Mouse (Mus musculus) forebrain, embryonic 15.5 days (tissue): ENCODE data around the gene Fam20b. TPM values are rescaled to one million over a fixed set of nuclear protein-coding genes. Genes with fewer than 3 reads are reported as not detected.
A peak's percentile ranks its signal among the peaks of the same experiment; 100 is the strongest.

ENCODE experiments used
- ATAC-seq: fragments of 200-750 bp; cut with Nextera tagmentation; replicated peaks from 2 replicates; pipeline ENCODE4 v1.8.0; 2017; ENCODE audit warnings: mild to moderate bottlenecking, moderate TSS enrichment, moderate library complexity
- H3K27ac ChIP-seq: fragments of 300-500 bp; sonication (generic); replicated peaks from 2 replicates; pipeline ENCODE4 v1.5.1; 2015; ENCODE audit warnings: mild to moderate bottlenecking, inconsistent platforms
- H3K27me3 ChIP-seq: fragments of 300-500 bp; sonication (generic); 2 replicates; pipeline ENCODE4 v1.6.1; 2015; ENCODE audit warnings: inconsistent platforms
- H3K36me3 ChIP-seq: fragments of 300-500 bp; sonication (generic); 2 replicates; pipeline ENCODE4 v1.6.1; 2015; ENCODE audit warnings: mild to moderate bottlenecking, inconsistent platforms
- H3K4me1 ChIP-seq: fragments of 300-500 bp; sonication (generic); 2 replicates; pipeline ENCODE4 v1.6.1; 2015; ENCODE audit warnings: inconsistent platforms
- H3K4me2 ChIP-seq: fragments of 300-500 bp; sonication (generic); replicated peaks from 2 replicates; pipeline ENCODE4 v1.6.1; 2015; ENCODE audit warnings: mild to moderate bottlenecking, inconsistent platforms
- H3K4me3 ChIP-seq: fragments of 300-500 bp; sonication (generic); 2 replicates; pipeline ENCODE4 v1.5.1; 2015; ENCODE audit warnings: mild to moderate bottlenecking, inconsistent platforms
- H3K9ac ChIP-seq: fragments of 300-500 bp; sonication (generic); replicated peaks from 2 replicates; pipeline ENCODE4 v1.6.1; 2015; ENCODE audit warnings: mild to moderate bottlenecking, inconsistent platforms
- H3K9me3 ChIP-seq: fragments of 300-500 bp; sonication (generic); 2 replicates; pipeline ENCODE4 v1.6.1; 2016; ENCODE audit warnings: inconsistent platforms
- WGBS: fragments of 180-500 bp; shearing (Covaris S2); methylation state at CpG from one replicate; pipeline ENCODE4 v1.1.7; 2015; ENCODE audit warnings: mixed read lengths; 5-methylcytosine and 5-hydroxymethylcytosine counted together
- polyA plus RNA-seq: library from polyadenylated mRNA; unstranded; fragments of >200 nt; fragmentation: Nextera tagmentation; extraction: Ambion mirVana; gene quantifications from 2 replicates; pipeline ENCODE4 v1.2.1, GENCODE M21; 2015

Gene Fam20b
- polyA plus RNA-seq: 26.2 and 27.8 TPM in 2 replicates

- Histone ChIP-seq H3K4me1 (peaks cover 16% of the 10 kb centered on the region), H3K36me3 (no peaks in the 10 kb centered on the region), H3K9ac (peak within 1 kb of the TSS; percentile 91), H3K4me3 (peak within 1 kb of the TSS; percentile 96), H3K27ac (peak within 1 kb of the TSS; percentile 87), H3K4me2 (peak within 1 kb of the TSS; percentile 61), H3K27me3 (no peaks in the 10 kb centered on the region), H3K9me3 (no peaks in the 10 kb centered on the region)
- ATAC-seq: peak; percentile 98
- WGBS: 1% methylated on average over 41 of the region's 47 CpGs
Observed at GRCm38 (mm10) chr1:156718950-156719805, at the start of gene Fam20b. TSS of gene Fam20b (minus strand) at chr1:156719086.

DNA sequence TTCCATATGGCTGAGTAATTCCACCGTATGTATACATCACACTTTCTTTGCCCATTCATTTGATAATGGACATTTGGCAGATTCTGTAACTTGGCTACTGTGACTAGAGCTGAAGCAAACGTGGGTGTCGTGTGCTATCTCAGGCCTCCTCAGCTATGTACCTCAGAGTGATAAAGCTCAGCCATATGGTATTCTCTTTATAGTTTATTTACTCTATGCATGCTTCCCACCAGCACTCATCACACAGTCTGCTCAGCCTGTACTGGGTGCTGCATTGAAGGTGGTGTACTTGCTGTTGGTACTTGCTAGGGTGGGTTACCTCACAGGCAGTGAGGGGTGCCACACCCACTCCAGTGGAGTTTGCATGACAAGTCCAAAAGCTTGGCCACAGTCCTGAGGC lies 46.4 kb upstream of the Fam20b start:
- Histone ChIP-seq H3K9ac (no peak overlapping the region), H3K4me3 (no peak overlapping the region), H3K4me2 (no peak overlapping the region), H3K4me1 (no peaks in the 10 kb centered on the region), H3K9me3 (peaks cover 7% of the 10 kb centered on the region; the same call in 1 of the 2 replicates), H3K27ac (no peak overlapping the region), H3K36me3 (no peaks in the 10 kb centered on the region), H3K27me3 (no peaks in the 10 kb centered on the region)
- WGBS: 81% methylated on average over 3 of the region's 3 CpGs
- no peak for ATAC-seq

DNA sequence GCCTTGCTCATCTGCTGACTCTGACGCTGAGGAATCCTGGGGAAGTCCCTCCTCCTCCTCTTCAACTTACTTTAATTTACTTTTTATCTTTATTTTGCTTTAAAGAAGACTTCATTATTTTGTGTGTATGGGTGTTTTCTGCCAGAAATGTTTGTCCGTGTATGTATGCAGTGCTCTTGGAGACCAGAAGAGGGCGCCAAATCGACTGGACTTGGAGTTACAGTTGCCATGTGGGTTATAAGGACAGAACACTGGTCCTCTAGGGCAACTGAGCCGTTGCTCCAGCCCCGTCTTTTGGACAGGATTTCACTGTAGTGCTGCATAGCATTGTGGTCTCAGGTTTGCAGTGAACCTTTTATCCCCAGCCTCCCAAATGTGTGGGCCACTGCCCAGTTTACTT lies 45.7 kb upstream of the Fam20b start:
- no peaks in the 10 kb centered on the region for H3K36me3 ChIP-seq
- no peaks in the 10 kb centered on the region for H3K27me3 ChIP-seq
- no peak overlapping the region for H3K4me3 ChIP-seq
- WGBS: 72% methylated on average over 6 of the region's 6 CpGs
- no peaks in the 10 kb centered on the region for H3K4me1 ChIP-seq
- ATAC-seq: no peak
- no peak overlapping the region for H3K4me2 ChIP-seq
- peaks cover 7% of the 10 kb centered on the region; the same call in 1 of the 2 replicates for H3K9me3 ChIP-seq
- no peak overlapping the region for H3K27ac ChIP-seq
- H3K9ac ChIP-seq: no peak overlapping the region

DNA sequence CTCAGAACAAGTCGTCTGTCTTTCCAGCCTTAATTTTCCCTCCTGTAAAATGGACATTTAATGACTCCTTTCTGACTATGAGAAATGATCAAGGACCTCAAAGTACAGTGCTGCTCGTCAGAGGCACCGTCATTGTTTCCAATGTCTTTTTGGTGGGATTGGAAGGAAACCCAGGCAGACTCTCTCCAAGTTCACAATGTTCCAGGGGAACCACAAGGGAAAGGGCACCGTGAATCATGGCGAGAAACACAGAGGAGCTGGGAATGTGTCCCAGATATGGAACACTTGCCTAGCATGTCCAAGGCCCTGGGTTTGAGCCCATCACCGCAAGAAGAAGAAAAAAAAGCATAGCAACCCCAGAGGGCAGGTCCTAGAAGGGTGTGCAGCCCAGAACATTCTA lies 44.4 kb upstream of the Fam20b start:
- no peak overlapping the region for H3K9ac ChIP-seq
- no peaks in the 10 kb centered on the region for H3K36me3 ChIP-seq
- H3K4me2 ChIP-seq: no peak overlapping the region
- WGBS: 95% methylated on average over 6 of the region's 6 CpGs
- H3K27ac ChIP-seq: no peak overlapping the region
- H3K4me1 ChIP-seq: no peaks in the 10 kb centered on the region
- H3K27me3 ChIP-seq: no peaks in the 10 kb centered on the region
- peaks cover 7% of the 10 kb centered on the region; the same call in 1 of the 2 replicates for H3K9me3 ChIP-seq
- H3K4me3 ChIP-seq: no peak overlapping the region
- ATAC-seq: no peak

DNA sequence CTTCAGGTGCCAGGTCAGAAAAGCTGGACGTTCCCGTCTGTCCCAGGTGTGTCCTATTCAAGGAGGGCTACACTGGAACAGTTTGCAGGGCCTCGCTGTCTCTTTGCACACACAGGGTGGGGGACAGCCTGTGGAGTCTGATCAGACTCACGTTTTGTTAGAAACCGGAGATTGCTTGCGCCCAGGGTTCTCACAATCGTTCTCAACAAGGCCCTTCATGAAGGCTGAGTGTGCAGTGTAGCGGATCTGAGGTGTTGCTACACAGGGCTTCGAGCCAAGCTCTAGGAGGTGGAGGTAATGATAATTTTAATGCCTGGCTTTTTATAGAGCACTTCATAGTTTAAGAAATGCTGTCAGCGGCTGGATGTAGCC lies 42.5 kb upstream of the Fam20b start:
- H3K4me3 ChIP-seq: no peak overlapping the region
- no peak overlapping the region for H3K27ac ChIP-seq
- no peaks in the 10 kb centered on the region for H3K36me3 ChIP-seq
- no peak for ATAC-seq
- WGBS: 71% methylated on average over 10 of the region's 10 CpGs
- peaks cover 5% of the 10 kb centered on the region; the same call in 1 of the 2 replicates for H3K9me3 ChIP-seq
- H3K9ac ChIP-seq: no peak overlapping the region
- H3K4me2 ChIP-seq: no peak overlapping the region
- H3K27me3 ChIP-seq: no peaks in the 10 kb centered on the region
- no peaks in the 10 kb centered on the region for H3K4me1 ChIP-seq

DNA sequence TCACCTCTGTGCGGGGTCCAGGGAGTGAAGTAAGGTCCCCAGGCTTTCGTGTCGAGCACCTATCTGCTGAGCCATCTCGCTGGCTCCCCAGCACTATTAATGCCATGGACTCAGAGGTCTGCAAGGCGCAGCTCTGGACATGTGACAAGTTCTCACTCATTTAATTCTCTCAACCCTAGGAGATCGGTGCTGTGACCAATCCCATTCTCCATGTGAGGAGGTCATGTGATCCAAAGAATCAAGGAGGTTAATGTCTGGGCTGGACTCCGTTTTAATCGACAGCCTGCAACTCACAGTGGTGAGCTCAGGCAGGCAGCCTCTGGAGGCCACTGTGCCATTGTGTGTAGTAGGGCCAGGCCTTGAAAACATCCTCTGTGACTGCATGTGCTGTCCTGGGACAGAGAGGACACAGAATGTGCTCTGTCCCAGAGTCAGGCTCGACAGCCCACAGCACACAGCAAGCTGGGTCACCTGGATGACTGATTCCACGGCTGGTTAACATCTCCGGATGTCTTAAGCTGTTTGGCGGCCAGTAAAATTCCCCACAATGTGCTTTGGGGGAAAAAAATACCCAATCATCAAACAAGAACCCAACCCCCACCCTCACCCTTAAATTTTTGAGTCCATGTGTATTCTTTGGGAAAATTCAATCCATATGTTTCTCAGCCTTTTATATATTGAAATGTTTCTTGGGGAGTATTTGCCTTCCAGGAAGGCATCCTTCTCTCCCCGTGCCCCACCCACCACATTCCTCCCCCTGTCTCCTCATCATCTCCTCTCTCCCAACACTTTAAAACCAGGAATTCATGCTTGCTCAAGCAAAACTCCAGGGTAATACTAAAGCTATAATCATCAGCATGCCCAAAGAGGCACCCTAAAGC lies 41.9 kb upstream of the Fam20b start:
- no peak overlapping the region for H3K27ac ChIP-seq
- 72% methylated on average over 13 of the region's 13 CpGs for WGBS

DNA sequence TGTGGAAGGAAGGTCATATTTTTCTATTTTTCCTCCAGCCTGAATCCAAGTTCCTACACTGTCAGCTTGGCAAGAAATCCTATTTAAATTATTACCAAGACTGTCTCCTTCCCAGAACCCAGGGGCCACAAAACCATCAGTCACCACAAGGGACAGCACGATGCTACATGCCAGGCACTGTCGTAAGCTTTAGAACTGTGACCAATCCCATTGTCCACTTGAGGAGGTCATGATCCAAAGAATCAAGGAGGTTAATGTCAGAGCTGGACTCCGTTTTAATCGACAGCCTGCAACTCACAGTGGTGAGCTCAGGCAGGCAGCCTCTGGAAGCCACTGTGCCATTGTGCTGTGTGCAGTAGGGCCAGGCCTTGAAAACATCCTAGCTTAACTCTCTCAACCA lies 39.4 kb upstream of the Fam20b start:
- H3K4me1 ChIP-seq: peaks cover 13% of the 10 kb centered on the region
- 48% methylated on average over 4 of the region's 4 CpGs for WGBS

More for the DNA sequence above, 41.9 kb upstream of the Fam20b start:
- H3K36me3 ChIP-seq: no peaks in the 10 kb centered on the region
- no peaks in the 10 kb centered on the region for H3K27me3 ChIP-seq
- no peak for ATAC-seq
- H3K9ac ChIP-seq: no peak overlapping the region
- H3K4me1 ChIP-seq: no peaks in the 10 kb centered on the region
- H3K4me3 ChIP-seq: no peak overlapping the region
- no peaks in the 10 kb centered on the region for H3K9me3 ChIP-seq
- no peak overlapping the region for H3K4me2 ChIP-seq

GRCm38 (mm10) chr1:156754608-156755413 lies 35.9 kb upstream of the Fam20b start:
- no peak overlapping the region for H3K9ac ChIP-seq
- ATAC-seq: peak; percentile 56

More for the DNA sequence above, 39.4 kb upstream of the Fam20b start:
- H3K9me3 ChIP-seq: no peaks in the 10 kb centered on the region
- H3K36me3 ChIP-seq: no peaks in the 10 kb centered on the region
- no peak overlapping the region for H3K9ac ChIP-seq
- no peak for ATAC-seq
- H3K4me2 ChIP-seq: no peak overlapping the region
- H3K27ac ChIP-seq: no peak overlapping the region
- H3K4me3 ChIP-seq: no peak overlapping the region
- no peaks in the 10 kb centered on the region for H3K27me3 ChIP-seq

DNA sequence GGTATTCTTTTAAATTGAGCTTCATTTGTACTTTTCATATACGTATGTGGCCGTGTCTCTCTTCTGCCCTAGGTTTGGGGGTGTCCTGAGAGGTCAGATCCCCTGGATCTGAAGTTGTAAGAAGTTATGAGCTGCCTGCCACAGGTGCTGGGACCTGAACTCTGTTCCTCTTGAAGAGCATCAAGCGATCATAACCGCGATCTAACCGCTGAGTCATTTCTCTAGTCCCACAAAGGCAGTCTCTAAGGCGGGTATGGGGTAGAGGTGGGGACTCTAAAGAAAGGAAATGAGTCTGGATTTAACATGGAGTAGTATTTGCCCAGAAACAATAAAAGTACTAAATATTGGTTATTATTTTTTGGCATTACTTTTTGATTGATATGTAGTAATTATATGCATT lies 34.1 kb upstream of the Fam20b start:
- H3K27me3 ChIP-seq: no peaks in the 10 kb centered on the region
- no peaks in the 10 kb centered on the region for H3K36me3 ChIP-seq
- no peak overlapping the region for H3K4me3 ChIP-seq
- H3K4me1 ChIP-seq: peaks cover 26% of the 10 kb centered on the region
- no peak overlapping the region for H3K4me2 ChIP-seq
- no peaks in the 10 kb centered on the region for H3K9me3 ChIP-seq
- no peak for ATAC-seq
- H3K9ac ChIP-seq: no peak overlapping the region
- WGBS: 91% methylated on average over 7 of the region's 7 CpGs
- no peak overlapping the region for H3K27ac ChIP-seq

More at GRCm38 (mm10) chr1:156754608-156755413, 35.9 kb upstream of the Fam20b start:
- H3K36me3 ChIP-seq: no peaks in the 10 kb centered on the region
- peaks cover 20% of the 10 kb centered on the region for H3K4me1 ChIP-seq
- no peak overlapping the region for H3K4me3 ChIP-seq
- H3K9me3 ChIP-seq: no peaks in the 10 kb centered on the region
- peak overlapping the region; percentile 48 for H3K27ac ChIP-seq
- H3K27me3 ChIP-seq: no peaks in the 10 kb centered on the region
- no peak overlapping the region for H3K4me2 ChIP-seq
- 42% methylated on average over 15 of the region's 15 CpGs for WGBS

- H3K9ac ChIP-seq: peak overlapping the region; percentile 10; the same call in 1 of the 2 replicates
- no peaks in the 10 kb centered on the region for H3K36me3 ChIP-seq
- H3K9me3 ChIP-seq: no peaks in the 10 kb centered on the region
- H3K4me3 ChIP-seq: 0 out of 2 replicates have a peak overlapping the region, but pooled peaks have one; percentile 1
- H3K4me2 ChIP-seq: peak overlapping the region; percentile 23
- ATAC-seq: peak; percentile 78
- no peaks in the 10 kb centered on the region for H3K27me3 ChIP-seq
- H3K4me1 ChIP-seq: peaks cover 26% of the 10 kb centered on the region
- no peak overlapping the region for H3K27ac ChIP-seq
- 11% methylated on average over 21 of the region's 21 CpGs for WGBS
Observed at GRCm38 (mm10) chr1:156752020-156752724, 33.3 kb upstream of the Fam20b start.

GRCm38 (mm10) chr1:156750261-156750660 lies 31.4 kb upstream of the Fam20b start:
- Histone ChIP-seq H3K4me2 (no peak overlapping the region), H3K4me1 (peaks cover 25% of the 10 kb centered on the region), H3K27me3 (no peaks in the 10 kb centered on the region), H3K9ac (no peak overlapping the region), H3K4me3 (no peak overlapping the region), H3K27ac (no peak overlapping the region), H3K9me3 (no peaks in the 10 kb centered on the region), H3K36me3 (no peaks in the 10 kb centered on the region)
- 76% methylated on average over 4 of the region's 4 CpGs for WGBS
- ATAC-seq: no peak
